Mouse (Mus musculus) kidney, adult 10 weeks (tissue): ENCODE results near the gene Galnt11. TPM values are rescaled to one million over a fixed set of nuclear protein-coding genes. Genes with fewer than 3 reads are reported as not detected.

Experiments used
- polyA plus RNA-seq: library from polyadenylated mRNA; stranded (reverse); fragments of 350-450 nt; fragmentation: Illumina TruSeq; extraction: RNeasy Lipid Tissue Mini Kit (QIAGEN cat#74804); gene quantifications from one replicate; pipeline ENCODE4 v1.2.3, GENCODE M21; 2014; ENCODE audit warnings: low read depth, low replicate concordance

Gene Galnt11
- 544 TPM for polyA plus RNA-seq

GRCm38 (mm10) chr5:25221604-25222003, at the start of gene Galnt11:
Gene Galnt11 (plus strand): TSS chr5:25221904.

GRCm38 (mm10) chr5:25181004-25181531, 40.6 kb upstream of the Galnt11 start, which contains the start of gene Galntl5:
Gene Galntl5 (plus strand): TSS chr5:25181460.

GRCm38 (mm10) chr5:25222752-25223702, 1.3 kb downstream of the Galnt11 start, which contains the start of gene E130116L18Rik:
Gene E130116L18Rik (minus strand): TSS chr5:25223153.

Other genes starting within 250 kb of the Galnt11 start
- 86.5 TPM for gene Prkag2, start 121.3 kb upstream of the Galnt11 start, polyA plus RNA-seq
- gene Galntl5, start 40.4 kb upstream of the Galnt11 start, polyA plus RNA-seq = not detected
- gene E130116L18Rik, start 1.2 kb downstream of the Galnt11 start, polyA plus RNA-seq = not detected